Mouse (Mus musculus): ENCODE data around the gene Pgc.

Pgc gene

DNA sequence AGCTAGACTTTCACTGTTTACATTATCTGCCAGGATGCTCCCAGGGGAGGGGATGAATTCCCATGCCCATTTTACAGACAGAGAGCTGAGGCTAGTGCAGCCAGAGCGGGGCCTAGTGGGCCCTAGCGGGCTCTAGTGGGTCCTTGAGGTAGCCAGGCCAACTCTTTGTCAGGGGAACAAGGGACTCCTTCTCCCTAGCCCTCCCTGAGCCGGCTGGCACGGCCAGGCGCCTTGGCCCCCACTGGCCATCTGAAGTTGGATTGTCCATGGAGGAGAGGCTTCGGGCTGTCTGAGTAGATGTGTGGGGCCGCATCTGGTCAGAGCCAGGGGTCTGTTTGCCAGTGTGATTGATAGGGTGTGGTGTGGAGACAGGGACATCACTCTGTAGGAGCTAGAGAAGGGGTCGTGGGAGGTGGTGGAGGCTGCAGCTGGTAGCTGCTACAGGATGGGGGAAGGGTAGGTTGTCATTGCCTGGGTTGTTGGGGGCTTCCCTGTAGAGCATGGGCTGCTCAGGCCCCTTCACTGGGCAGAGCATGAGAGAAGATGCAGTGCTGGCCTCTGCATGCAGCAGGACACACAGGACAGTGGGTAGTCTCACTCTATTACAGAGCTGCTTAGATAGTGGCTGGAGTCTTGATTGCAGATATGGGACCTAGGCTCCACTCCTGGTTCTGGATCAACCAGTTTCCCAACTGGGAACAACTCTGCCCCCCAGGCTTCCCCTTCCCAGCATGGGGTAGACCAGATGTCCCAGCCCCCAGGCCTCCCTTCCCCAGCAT lies 57.0 kb downstream of the Pgc start:
- DNase-seq (ENCODE audit: low read depth, low spot score), result no peak
